17 mouse cellular contexts compared by ENCODE assay signal in genomic region chr7:19713598-19713997, GRCm38 (mm10). TPM values are rescaled to one million over a fixed set of nuclear protein-coding genes. Genes with fewer than 3 reads are reported as not detected.
DNase-seq lines count a peak whose midpoint lies in the region; ATAC-seq and TF ChIP-seq lines count a peak whose summit lies in the region.
"Had no signal": no experiment of that assay in that cellular context is flagged by ENCODE, and none has a peak within 500 bp of the region (broad histone marks: within the 10 kb centered on the region; RNA-seq: fewer than 3 reads in every experiment).

No protein-coding gene starts in this region.

- in situ Hi-C loops in CH12.LX (cut with MboI; ENCODE audit: low pct_ligation_motif_present, low pct_unique_long_range_greater_than_20kb, low sequenced_read_pairs): loop anchor here (5.0 kb wide), 1 partner anchor 46 kb away; the partner anchor contains the start of gene Clptm1

- dilution Hi-C loops in CH12.LX (cut with MboI; ENCODE audit: extremely low pct_ligation_motif_present, extremely low pct_unique_long_range_greater_than_20kb, low sequenced_read_pairs): no loop called here

- H3K27me3 ChIP-seq in hindbrain, embryonic 10.5 days (ENCODE audit: insufficient read depth, poor library complexity, severe bottlenecking): no peaks in the 10 kb centered on the region
- H3K27me3 ChIP-seq in hindbrain, embryonic 11.5 days (ENCODE audit: control insufficient read depth, insufficient read depth, low read length): no peaks in the 10 kb centered on the region
- no peaks in the 10 kb centered on the region for H3K27me3 ChIP-seq in CH12.LX (replicated peaks)
- H3K27me3 ChIP-seq in embryonic facial prominence, embryonic 13.5 days: no peaks in the 10 kb centered on the region
- H3K27me3 ChIP-seq: embryonic facial prominence, embryonic 15.5 days; Patski; stomach, embryonic 15.5 days had no signal

- peaks cover 65% of the 10 kb centered on the region for H3K36me3 ChIP-seq in hindbrain, embryonic 10.5 days
- H3K36me3 ChIP-seq in hindbrain, embryonic 11.5 days (ENCODE audit: control insufficient read depth, insufficient read depth, low read length): 0 out of 2 replicates have a peak, but pooled peaks cover 4% of the 10 kb centered on the region
- peaks cover 44 to 52% of the 10 kb centered on the region in 2 experiments for H3K36me3 ChIP-seq in CH12.LX (replicated peaks in 1 of 2; ENCODE audit: control insufficient read depth in 1 of 2, insufficient read depth in 1 of 2, low read length in 1 of 2)
- H3K36me3 ChIP-seq in embryonic facial prominence, embryonic 13.5 days: peaks cover 64% of the 10 kb centered on the region

- TF ChIP-seq POLR2A in CH12.LX (IDR thresholded peaks at IDR 0.05; ENCODE audit: low read depth, low read length): no peak

- no peaks in the 10 kb centered on the region for H3K9me3 ChIP-seq in hindbrain, embryonic 10.5 days
- no peaks in the 10 kb centered on the region for H3K9me3 ChIP-seq in hindbrain, embryonic 11.5 days (ENCODE audit: control insufficient read depth, low read length)
- H3K9me3 ChIP-seq in CH12.LX (replicated peaks; ENCODE audit: low read length): no peaks in the 10 kb centered on the region
- no peaks in the 10 kb centered on the region for H3K9me3 ChIP-seq in embryonic facial prominence, embryonic 13.5 days
- H3K9me3 ChIP-seq: embryonic facial prominence, embryonic 15.5 days; stomach, embryonic 15.5 days had no signal

- no peak for TF ChIP-seq EP300 in CH12.LX (IDR thresholded peaks at IDR 0.05; ENCODE audit: low read length)

- peak overlapping the region; percentile 100 for H3K4me3 ChIP-seq in hindbrain, embryonic 10.5 days
- no peak overlapping the region for H3K4me3 ChIP-seq in hindbrain, embryonic 11.5 days (ENCODE audit: low read depth, low read length)
- no peak overlapping the region for H3K4me3 ChIP-seq in CH12.LX (replicated peaks in 1 of 3; ENCODE audit: low read depth in 2 of 3, low read length in 2 of 3, poor library complexity in 1 of 3)
- peak overlapping the region; percentile 100; the same call in 1 of the 2 replicates for H3K4me3 ChIP-seq in embryonic facial prominence, embryonic 13.5 days

- no peak overlapping the region for H3K4me2 ChIP-seq in hindbrain, embryonic 11.5 days (replicated peaks; ENCODE audit: low read depth, low read length)
- peak overlapping the region; percentile 72; the same call in 1 of the 2 replicates for H3K4me2 ChIP-seq in CH12.LX (ENCODE audit: insufficient read depth, low read depth, poor library complexity, severe bottlenecking)
- H3K4me2 ChIP-seq in embryonic facial prominence, embryonic 13.5 days: peak overlapping the region; percentile 92

- peaks cover 23% of the 10 kb centered on the region for H3K4me1 ChIP-seq in hindbrain, embryonic 10.5 days (replicated peaks)
- peaks cover 5% of the 10 kb centered on the region for H3K4me1 ChIP-seq in hindbrain, embryonic 11.5 days (replicated peaks; ENCODE audit: control insufficient read depth, insufficient read depth, low read length)
- peaks cover 9 to 39% of the 10 kb centered on the region in 2 experiments; a peak in 3 of 4 replicates for H3K4me1 ChIP-seq in CH12.LX (ENCODE audit: control insufficient read depth in 1 of 2, insufficient read depth in 2 of 2)
- H3K4me1 ChIP-seq in embryonic facial prominence, embryonic 13.5 days: peaks cover 19% of the 10 kb centered on the region

- 89% methylated on average over 9 of the region's 9 CpGs for WGBS in hindbrain, embryonic 10.5 days
- WGBS in hindbrain, embryonic 11.5 days: 85% methylated on average over 9 of the region's 9 CpGs
- 87% methylated on average over 9 of the region's 9 CpGs for WGBS in embryonic facial prominence, embryonic 13.5 days

- no peak for TF ChIP-seq CTCF in CH12.LX (conservative IDR thresholded peaks at IDR 0.05 in 1 of 2, IDR thresholded peaks at IDR 0.05 in 1 of 2; ENCODE audit: low read depth in 2 of 2, low read length in 2 of 2)

- H3K27ac ChIP-seq in hindbrain, embryonic 10.5 days: no peak overlapping the region; the same call in 1 of the 2 replicates
- H3K27ac ChIP-seq in hindbrain, embryonic 11.5 days (ENCODE audit: low read depth, low read length): no peak overlapping the region
- H3K27ac ChIP-seq in CH12.LX (ENCODE audit: insufficient read depth, low read depth): no peak overlapping the region
- H3K27ac ChIP-seq in embryonic facial prominence, embryonic 13.5 days: no peak overlapping the region
- H3K27ac ChIP-seq: embryonic facial prominence, embryonic 15.5 days; liver, embryonic 14.5 days; stomach, embryonic 15.5 days had no signal

- H3K9ac ChIP-seq in hindbrain, embryonic 11.5 days (ENCODE audit: low read depth, low read length): no peak overlapping the region
- H3K9ac ChIP-seq in CH12.LX (ENCODE audit: insufficient read depth, low read depth): no peak overlapping the region
- H3K9ac ChIP-seq in embryonic facial prominence, embryonic 13.5 days: no peak overlapping the region; the same call in 1 of the 2 replicates

- peak; percentile 53 for DNase-seq in cerebellum, adult 9-10 months
- DNase-seq in cerebellum, adult 9-11 months: no peak
- DNase-seq in hindbrain, embryonic 10.5 days (ENCODE audit: low spot score): no peak
- DNase-seq in hindbrain, embryonic 11.5 days (ENCODE audit: low spot score): no peak
- no peak for DNase-seq in CH12.LX (ENCODE audit: extremely low read depth)
- no peak for DNase-seq in layer of hippocampus, adult 11-12 months (ENCODE audit: low spot score)
- DNase-seq: kidney, postnatal 4 days had no signal

- no peak for ATAC-seq in hindbrain, embryonic 11.5 days (ENCODE audit: low FRiP score)
- ATAC-seq in embryonic facial prominence, embryonic 13.5 days (ENCODE audit: insufficient number of reproducible peaks, insufficient read depth, low FRiP score, low TSS enrichment, low read depth): no peak
- ATAC-seq in erythroid progenitor cell, adult 5-6 weeks (replicated peaks; ENCODE audit: low FRiP score, poor library complexity, severe bottlenecking): no peak
- ATAC-seq: inflammation-experienced regulatory T-cells, adult 6 months; Patski had no signal

- H3K79me2 ChIP-seq in CH12.LX (replicated peaks; ENCODE audit: control insufficient read depth, extremely low read depth, insufficient read depth, poor library complexity, severe bottlenecking): peaks cover 18% of the 10 kb centered on the region

- no peak for TF ChIP-seq RAD21 in CH12.LX (IDR thresholded peaks at IDR 0.05; ENCODE audit: low read depth, low read length)

RNA-seq across cellular contexts. Expression of gene Tomm40, which starts 1.6 kb away (rescaled TPM):
- 209 and 211 TPM in 2 replicates for polyA plus RNA-seq in hindbrain, embryonic 10.5 days (2016; fragmentation: Nextera tagmentation; extraction: Ambion mirVana)
- 113 and 129 TPM in 2 replicates for polyA plus RNA-seq in hindbrain, embryonic 11.5 days (2014; fragmentation: Nextera tagmentation; extraction: Ambion mirVana)
- total RNA-seq in CH12.LX (2012; rRNA removed) (179 and 214 TPM in 2 replicates), CH12.LX (2014; rRNA removed) (115 TPM in 2 replicates)
- 197 and 221 TPM in 2 replicates for polyA plus RNA-seq in CH12.LX (2012; ENCODE audit: insufficient read length, low read depth)
- 112 and 139 TPM in 2 replicates for polyA plus RNA-seq in embryonic facial prominence, embryonic 13.5 days (2015; fragmentation: Nextera tagmentation; extraction: Ambion mirVana)
- 14.7 and 16.9 TPM in 2 replicates for total RNA-seq in erythroid progenitor cell, adult 5-6 weeks (2015; ENCODE audit: low replicate concordance)
- 8.9 and 10.4 TPM in 2 replicates for total RNA-seq in erythroid progenitor cell, adult 5-6 weeks (2017; ENCODE audit: low replicate concordance)

RNA-seq across cellular contexts. Expression of gene Apoe, which starts 14.6 kb away (rescaled TPM):
- polyA plus RNA-seq in hindbrain, embryonic 10.5 days (2016; fragmentation: Nextera tagmentation; extraction: Ambion mirVana): 179 and 230 TPM in 2 replicates
- 192 and 221 TPM in 2 replicates for polyA plus RNA-seq in hindbrain, embryonic 11.5 days (2014; fragmentation: Nextera tagmentation; extraction: Ambion mirVana)
- 10.0 and 10.5 TPM in 2 replicates for total RNA-seq in CH12.LX (2012; rRNA removed)
- 6.2 and 6.4 TPM in 2 replicates for total RNA-seq in CH12.LX (2014; rRNA removed)
- polyA plus RNA-seq in CH12.LX (2012; ENCODE audit: insufficient read length, low read depth): 16.7 and 21.4 TPM in 2 replicates
- 200 and 263 TPM in 2 replicates for polyA plus RNA-seq in embryonic facial prominence, embryonic 13.5 days (2015; fragmentation: Nextera tagmentation; extraction: Ambion mirVana)
- 49.9 and 66.0 TPM in 2 replicates for total RNA-seq in erythroid progenitor cell, adult 5-6 weeks (2015; ENCODE audit: low replicate concordance)
- 260 and 282 TPM in 2 replicates for total RNA-seq in erythroid progenitor cell, adult 5-6 weeks (2017; ENCODE audit: low replicate concordance)

RNA-seq across cellular contexts. Expression of gene Apoc1, which starts 21.1 kb away (rescaled TPM):
- polyA plus RNA-seq in hindbrain, embryonic 10.5 days (2016; fragmentation: Nextera tagmentation; extraction: Ambion mirVana): 2.2 and 2.3 TPM in 2 replicates
- 3.0 and 3.4 TPM in 2 replicates for polyA plus RNA-seq in hindbrain, embryonic 11.5 days (2014; fragmentation: Nextera tagmentation; extraction: Ambion mirVana)
- total RNA-seq in CH12.LX (2012; rRNA removed) (not detected in 2 replicates), CH12.LX (2014; rRNA removed) (not detected in 2 replicates)
- not detected in 2 replicates for polyA plus RNA-seq in CH12.LX (2012; ENCODE audit: insufficient read length, low read depth)
- 10.3 and 17.3 TPM in 2 replicates for polyA plus RNA-seq in embryonic facial prominence, embryonic 13.5 days (2015; fragmentation: Nextera tagmentation; extraction: Ambion mirVana)
- 28.1 TPM in 1 of 2 replicates, not detected in the other for total RNA-seq in erythroid progenitor cell, adult 5-6 weeks (2015; ENCODE audit: low replicate concordance)
- total RNA-seq in erythroid progenitor cell, adult 5-6 weeks (2017; ENCODE audit: low replicate concordance): not detected in 2 replicates

RNA-seq across cellular contexts. Expression of gene Apoc4, which starts 32.3 kb away (rescaled TPM):
- polyA plus RNA-seq in hindbrain, embryonic 10.5 days (2016; fragmentation: Nextera tagmentation; extraction: Ambion mirVana): not detected in 2 replicates
- not detected in 2 replicates for polyA plus RNA-seq in hindbrain, embryonic 11.5 days (2014; fragmentation: Nextera tagmentation; extraction: Ambion mirVana)
- not detected in 2 replicates for total RNA-seq in CH12.LX (2012; rRNA removed)
- not detected in 2 replicates for total RNA-seq in CH12.LX (2014; rRNA removed)
- polyA plus RNA-seq in CH12.LX (2012; ENCODE audit: insufficient read length, low read depth): not detected in 2 replicates
- polyA plus RNA-seq in embryonic facial prominence, embryonic 13.5 days (2015; fragmentation: Nextera tagmentation; extraction: Ambion mirVana): 1.5 TPM in 1 of 2 replicates, not detected in the other
- not detected in 2 replicates for total RNA-seq in erythroid progenitor cell, adult 5-6 weeks (2015; ENCODE audit: low replicate concordance)
- total RNA-seq in erythroid progenitor cell, adult 5-6 weeks (2017; ENCODE audit: low replicate concordance): not detected in 2 replicates
- total RNA-seq: left cerebral cortex, adult 18-20 months had no signal

RNA-seq across cellular contexts. Expression of gene Gm44805, which starts 32.4 kb away (rescaled TPM):
- not detected in 2 replicates for polyA plus RNA-seq in hindbrain, embryonic 10.5 days (2016; fragmentation: Nextera tagmentation; extraction: Ambion mirVana)
- not detected in 2 replicates for polyA plus RNA-seq in hindbrain, embryonic 11.5 days (2014; fragmentation: Nextera tagmentation; extraction: Ambion mirVana)
- not detected in 2 replicates for total RNA-seq in CH12.LX (2012; rRNA removed)
- not detected in 2 replicates for total RNA-seq in CH12.LX (2014; rRNA removed)
- not detected in 2 replicates for polyA plus RNA-seq in CH12.LX (2012; ENCODE audit: insufficient read length, low read depth)
- 0.69 TPM in 1 of 2 replicates, not detected in the other for polyA plus RNA-seq in embryonic facial prominence, embryonic 13.5 days (2015; fragmentation: Nextera tagmentation; extraction: Ambion mirVana)
- total RNA-seq in erythroid progenitor cell, adult 5-6 weeks (2015; ENCODE audit: low replicate concordance): not detected in 2 replicates
- total RNA-seq in erythroid progenitor cell, adult 5-6 weeks (2017; ENCODE audit: low replicate concordance): not detected in 2 replicates
- total RNA-seq: gastrocnemius, adult 18-20 months; left cerebral cortex, adult 18-20 months; megakaryocyte, adult 5-6 weeks had no signal
- polyA plus RNA-seq: embryonic facial prominence, embryonic 15.5 days; inflammation-experienced regulatory T-cells, adult 6 months; Patski; stomach, embryonic 15.5 days had no signal

Comparison
In these comparisons a context has a peak if more than half of its experiments do, and no peak if none do; other contexts are left out.
1. H3K4me3 ChIP-seq: peak in hindbrain, embryonic 10.5 days (single experiment) and embryonic facial prominence, embryonic 13.5 days (single experiment); none in hindbrain, embryonic 11.5 days (single experiment) and CH12.LX (0 of 3).